Mouse (Mus musculus) forebrain, postnatal 0 days (tissue): ENCODE data around the gene Gm4737. TPM values are rescaled to one million over a fixed set of nuclear protein-coding genes. Genes with fewer than 3 reads are reported as not detected.

ENCODE experiments used
- ATAC-seq: fragments of 200-750 bp; cut with Nextera tagmentation; 2 replicates; pipeline ENCODE4 v1.8.0; 2017; ENCODE audit warnings: mild to moderate bottlenecking, moderate library complexity
- DNase-seq: peaks from one replicate; pipeline ENCODE4 v3.0.0-alpha.2; 2015
- H3K27ac ChIP-seq: fragments of 300-500 bp; sonication (generic); 2 replicates; pipeline ENCODE4 v1.5.1; 2014; ENCODE audit warnings: low read depth, mild to moderate bottlenecking, antibody characterized with exemption, low read length, moderate library complexity, mixed read lengths
- H3K27me3 ChIP-seq: fragments of 300-500 bp; sonication (generic); 2 replicates; pipeline ENCODE4 v1.6.1; 2014; ENCODE audit warnings: mild to moderate bottlenecking, low read length, mixed read lengths; ENCODE audit not compliant: insufficient read depth
- H3K36me3 ChIP-seq: fragments of 300-500 bp; sonication (generic); 2 replicates; pipeline ENCODE4 v1.6.1; 2014; ENCODE audit warnings: mild to moderate bottlenecking, moderate library complexity; ENCODE audit not compliant: insufficient read depth
- H3K4me1 ChIP-seq: fragments of 300-500 bp; sonication (generic); 2 replicates; pipeline ENCODE4 v1.6.1; 2014; ENCODE audit warnings: antibody characterized with exemption; ENCODE audit not compliant: insufficient read depth
- H3K4me2 ChIP-seq: fragments of 300-500 bp; sonication (generic); 2 replicates; pipeline ENCODE4 v1.6.1; 2014; ENCODE audit warnings: low read depth, mild to moderate bottlenecking, moderate library complexity
- H3K4me3 ChIP-seq: fragments of 300-500 bp; sonication (generic); 2 replicates; pipeline ENCODE4 v1.5.1; 2014; ENCODE audit warnings: low read depth, low read length, mixed read lengths
- H3K9ac ChIP-seq: fragments of 300-500 bp; sonication (generic); 2 replicates; pipeline ENCODE4 v1.6.1; 2014; ENCODE audit warnings: mild to moderate bottlenecking
- H3K9me3 ChIP-seq: fragments of 300-500 bp; sonication (generic); 2 replicates; pipeline ENCODE4 v1.6.1; 2016; ENCODE audit warnings: low read length
- CTCF ChIP-seq: sonication (generic); IDR thresholded peaks from 2 replicates; pipeline ENCODE4 v1.5.1; 2016; ENCODE audit warnings: antibody characterized with exemption, control low read depth, low read depth
- WGBS: fragments of 180-500 bp; shearing (Covaris S2); extraction: QIAGEN DNeasy Blood & Tissue Kit; methylation state at CpG from one replicate; pipeline ENCODE4 v1.1.7; 2014; 5-methylcytosine and 5-hydroxymethylcytosine counted together
- polyA plus RNA-seq: library from polyadenylated mRNA; unstranded; fragments of >200 nt; fragmentation: Nextera tagmentation; extraction: Ambion mirVana; gene quantifications from 2 replicates; pipeline ENCODE4 v1.2.1, GENCODE M21; 2015
- total RNA-seq: library from RNA; depleted of rRNA; stranded (reverse); fragments of >200 nt; gene quantifications from 2 replicates; pipeline ENCODE4 v1.2.3, GENCODE M21; 2014; rRNA removed

Gm4737 gene
- total and polyA plus RNA-seq, 2 experiments from 2014 or later, result 0.90 TPM

DNA sequence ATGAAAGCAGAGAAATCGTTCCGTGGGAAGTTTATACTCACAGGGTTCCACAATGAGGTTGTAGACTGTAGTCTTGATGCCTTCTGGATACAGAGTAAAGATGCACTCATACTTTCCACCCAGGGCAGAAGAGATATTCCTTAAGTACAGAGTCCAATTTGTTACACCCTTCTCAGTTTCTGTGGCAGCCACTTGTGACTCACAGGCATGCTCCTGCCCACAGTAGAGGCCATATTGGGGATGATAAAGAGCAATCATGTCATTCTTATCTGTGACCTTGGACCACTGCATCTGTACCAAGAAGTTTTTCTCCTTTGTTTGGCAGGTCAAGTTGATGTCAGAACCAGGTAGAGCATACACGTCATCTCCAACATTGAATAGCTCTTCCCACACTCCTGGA is 37.2 kb downstream of the Gm4737 start:
- no peak for ATAC-seq

DNA sequence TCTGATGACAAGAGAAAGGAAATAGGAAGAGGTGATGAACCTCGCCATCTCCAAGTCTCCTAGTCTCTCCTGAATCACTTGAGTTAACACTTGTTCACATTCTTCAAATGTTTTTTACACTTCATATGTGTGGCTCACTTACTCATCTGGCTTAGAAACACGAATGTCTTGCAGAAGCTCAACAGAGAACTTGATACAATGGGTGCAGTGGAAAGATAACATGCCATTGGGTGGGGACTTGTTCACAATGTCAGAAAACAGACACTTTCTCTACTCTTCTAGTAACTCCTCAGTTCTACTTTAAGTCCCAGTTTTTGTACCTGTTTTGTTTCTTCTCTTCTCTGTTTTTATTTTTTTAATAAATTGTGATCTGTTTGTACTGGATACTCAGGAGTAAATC is 40.1 kb downstream of the Gm4737 start:
- WGBS, result 73% methylated on average over 2 of the region's 2 CpGs
- H3K4me2 ChIP-seq, result no peak overlapping the region
- no peaks in the 10 kb centered on the region for H3K27me3 ChIP-seq
- ATAC-seq, result no peak
- H3K36me3 ChIP-seq, result no peaks in the 10 kb centered on the region
- H3K4me1 ChIP-seq, result no peaks in the 10 kb centered on the region
- DNase-seq, result no peak
- H3K4me3 ChIP-seq, result no peak overlapping the region
- H3K9ac ChIP-seq, result no peak overlapping the region
- H3K27ac ChIP-seq, result no peak overlapping the region
- no peaks in the 10 kb centered on the region for H3K9me3 ChIP-seq
- TF ChIP-seq CTCF, result no peak

More for the DNA sequence above, 37.2 kb downstream of the Gm4737 start:
- Histone ChIP-seq H3K4me2 (no peak overlapping the region), H3K36me3 (no peaks in the 10 kb centered on the region), H3K4me3 (no peak overlapping the region), H3K27me3 (no peaks in the 10 kb centered on the region), H3K9me3 (no peaks in the 10 kb centered on the region), H3K9ac (no peak overlapping the region), H3K4me1 (no peaks in the 10 kb centered on the region), H3K27ac (no peak overlapping the region)
- no peak for DNase-seq
- no peak for TF ChIP-seq CTCF
- 88% methylated on average over 3 of the region's 3 CpGs for WGBS

DNA sequence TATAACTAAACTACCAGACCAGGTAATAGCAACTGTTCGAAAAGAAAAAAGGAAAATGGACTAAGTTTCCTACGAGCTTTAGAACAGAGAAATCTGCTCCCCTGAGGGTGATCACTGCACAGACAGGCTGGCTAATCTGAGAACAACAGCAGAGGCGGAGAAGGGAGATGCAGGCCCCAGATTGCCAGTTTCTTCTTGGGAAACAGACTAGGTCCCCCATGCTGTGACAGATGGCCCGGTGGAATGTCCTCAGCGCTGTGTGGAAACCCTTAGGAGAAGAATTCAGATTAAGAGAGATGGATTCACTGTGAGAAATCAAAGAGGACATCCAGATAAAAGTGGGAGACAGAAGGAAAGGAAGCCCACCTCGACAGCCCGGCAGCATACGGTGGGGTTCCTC is 45.3 kb downstream of the Gm4737 start:
- TF ChIP-seq CTCF, result no peak
- Histone ChIP-seq H3K27me3 (no peaks in the 10 kb centered on the region), H3K4me2 (no peak overlapping the region), H3K4me3 (no peak overlapping the region), H3K36me3 (no peaks in the 10 kb centered on the region), H3K9ac (no peak overlapping the region), H3K9me3 (no peaks in the 10 kb centered on the region), H3K4me1 (no peaks in the 10 kb centered on the region), H3K27ac (no peak overlapping the region)
- WGBS, result 59% methylated on average over 8 of the region's 8 CpGs
- DNase-seq, result no peak
- ATAC-seq, result no peak

DNA sequence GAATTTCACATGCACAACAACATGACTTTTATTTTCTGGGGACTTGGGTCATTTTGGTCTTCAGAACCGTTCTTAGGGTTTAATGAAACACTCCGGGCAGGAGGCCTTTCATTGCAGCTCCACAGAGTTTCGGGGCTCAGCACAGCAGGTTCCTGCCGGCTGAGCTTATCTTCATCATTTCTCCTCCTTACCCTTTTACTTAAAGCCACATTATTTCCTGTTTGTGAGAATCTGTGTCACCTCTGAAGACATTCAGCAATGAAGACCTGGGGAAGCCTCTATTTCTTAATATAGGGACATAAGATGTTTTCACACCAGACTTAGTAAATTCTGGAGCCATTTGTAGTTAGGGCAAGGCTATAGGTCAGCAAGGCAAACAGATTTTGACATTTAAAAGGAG is 47.4 kb downstream of the Gm4737 start:
- no peak overlapping the region for H3K9ac ChIP-seq
- ATAC-seq, result no peak
- H3K36me3 ChIP-seq, result no peaks in the 10 kb centered on the region
- no peaks in the 10 kb centered on the region for H3K9me3 ChIP-seq
- TF ChIP-seq CTCF, result no peak
- no peaks in the 10 kb centered on the region for H3K27me3 ChIP-seq
- H3K27ac ChIP-seq, result no peak overlapping the region
- H3K4me3 ChIP-seq, result no peak overlapping the region
- H3K4me2 ChIP-seq, result no peak overlapping the region
- DNase-seq, result no peak
- H3K4me1 ChIP-seq, result no peaks in the 10 kb centered on the region
- WGBS, result 55% methylated on average over 4 of the region's 4 CpGs

DNA sequence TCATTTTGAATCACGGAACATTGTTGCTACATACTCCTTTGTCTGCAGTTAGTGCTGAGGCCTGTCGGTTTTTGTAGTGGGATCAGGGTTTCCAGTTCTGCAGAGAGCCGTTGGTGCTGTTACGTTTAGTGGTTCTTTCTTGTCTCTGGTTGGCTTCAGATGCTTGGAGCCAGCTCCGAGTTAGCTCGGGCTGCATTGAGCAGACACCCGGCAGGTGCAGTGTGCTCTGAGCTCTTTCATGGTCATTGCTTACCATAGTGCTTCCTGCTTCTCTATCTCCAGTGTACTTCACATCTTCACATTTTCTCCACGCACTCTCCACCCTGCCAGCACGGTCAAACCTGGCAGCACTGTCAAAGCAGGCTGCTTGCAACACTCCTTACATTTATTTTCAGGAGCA is 50.4 kb downstream of the Gm4737 start:
- H3K36me3 ChIP-seq, result no peaks in the 10 kb centered on the region
- H3K4me3 ChIP-seq, result no peak overlapping the region

More for the DNA sequence above, 50.4 kb downstream of the Gm4737 start:
- ATAC-seq (no peak), DNase-seq (no peak)
- Histone ChIP-seq H3K27me3 (no peaks in the 10 kb centered on the region), H3K4me1 (no peaks in the 10 kb centered on the region), H3K9me3 (no peaks in the 10 kb centered on the region), H3K4me2 (no peak overlapping the region), H3K27ac (no peak overlapping the region), H3K9ac (no peak overlapping the region)
- no peak for TF ChIP-seq CTCF
- 86% methylated on average over 9 of the region's 9 CpGs for WGBS

Other genes starting within 250 kb of the Gm4737 start
- 6.0 and 25.2 TPM in 2 replicates for gene Phldb2, start 201.5 kb downstream of the Gm4737 start, total RNA-seq
- 3.1 and 4.2 TPM in 2 replicates for gene Phldb2, start 201.5 kb downstream of the Gm4737 start, polyA plus RNA-seq
- gene Plcxd2, start 144.9 kb downstream of the Gm4737 start, total RNA-seq, result 33.2 and 43.4 TPM in 2 replicates
- 10.1 and 11.7 TPM in 2 replicates for gene Plcxd2, start 144.9 kb downstream of the Gm4737 start, polyA plus RNA-seq
- gene Cd96, start 34.8 kb downstream of the Gm4737 start, total RNA-seq, result 0.10 and 0.46 TPM in 2 replicates
- gene Cd96, start 34.8 kb downstream of the Gm4737 start, polyA plus RNA-seq, result 0.06 TPM in 1 of 2 replicates, not detected in the other